Mouse (Mus musculus): ENCODE results near the gene Nusap1. TPM values are rescaled to one million over a fixed set of nuclear protein-coding genes. Genes with fewer than 3 reads are reported as not detected.
"Not testable (repeated sequence)": the region's sequence is repeated elsewhere in the genome, so short reads cannot be mapped to it uniquely, and the experiment has no call there.

The Nusap1 gene
- total and polyA plus RNA-seq, 2 experiments from 2014 or later = 7.6 to 8.6 TPM

DNA sequence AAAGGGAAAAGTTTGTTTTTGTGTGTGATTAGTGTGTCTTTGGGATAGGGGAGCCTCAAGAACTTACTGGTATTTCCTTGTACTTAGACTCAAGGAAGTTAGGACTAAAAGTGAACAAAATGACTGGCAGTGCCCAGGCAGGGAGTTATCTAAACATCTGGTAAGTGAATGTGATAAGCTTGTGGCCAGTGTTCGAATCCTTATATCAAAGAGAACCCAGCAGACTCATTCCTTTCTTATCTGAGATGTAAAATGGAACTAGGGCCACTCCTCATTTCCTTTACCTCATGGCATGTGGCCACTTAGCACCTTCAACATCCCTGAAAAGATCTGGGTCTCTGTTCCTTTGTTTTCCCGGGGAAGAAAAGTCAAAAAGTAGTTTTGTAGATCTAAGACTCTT is 14.2 kb upstream of the Nusap1 start:
- Histone ChIP-seq H3K4me1 (ENCODE audit: insufficient read depth) (peaks cover 9% of the 10 kb centered on the region), H3K4me2 (ENCODE audit: low read depth) (no peak overlapping the region), H3K27ac (ENCODE audit: low read depth, low read length) (no peak overlapping the region), H3K4me3 (ENCODE audit: low read depth, low read length) (no peak overlapping the region), H3K36me3 (ENCODE audit: insufficient read depth) (peaks cover 15% of the 10 kb centered on the region), H3K27me3 (ENCODE audit: insufficient read depth, low read length) (no peaks in the 10 kb centered on the region), H3K9me3 (ENCODE audit: low read length) (no peaks in the 10 kb centered on the region), H3K9ac (no peak overlapping the region)
- TF ChIP-seq CTCF (IDR thresholded peaks at IDR 0.05; ENCODE audit: low read depth) = no peak
- WGBS = 90% methylated on average over 2 of the region's 2 CpGs
- DNase-seq = no peak
- no peak for ATAC-seq

DNA sequence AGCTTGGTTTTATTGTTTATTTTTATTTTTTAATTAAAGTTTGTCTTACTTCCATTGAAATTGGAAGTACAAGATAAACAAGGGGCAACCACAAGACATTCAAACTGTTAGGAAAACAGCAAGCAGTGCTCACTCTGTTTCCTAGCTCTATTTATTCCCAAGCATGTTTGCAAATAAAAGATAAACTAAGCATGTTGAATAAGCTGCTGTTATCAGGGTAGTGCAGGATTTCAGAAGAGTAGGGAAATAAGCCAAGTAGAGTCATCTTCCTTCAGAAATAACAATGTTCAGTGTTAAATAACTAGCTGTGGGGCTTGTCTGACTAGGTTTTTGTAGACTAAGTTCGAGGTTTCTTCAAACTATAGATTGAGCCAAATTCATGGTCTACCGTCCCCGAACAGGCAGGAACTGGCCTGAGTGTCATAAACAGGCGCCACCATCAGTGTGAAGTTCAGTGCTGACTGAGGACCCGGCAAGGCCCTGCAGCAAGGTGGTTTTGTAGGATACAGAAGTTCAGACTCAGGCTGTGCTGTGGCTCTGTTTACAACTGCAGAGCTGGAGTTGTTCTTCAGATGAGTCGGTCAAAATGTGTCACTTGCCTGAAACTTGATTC is 12.6 kb upstream of the Nusap1 start:
- no peaks in the 10 kb centered on the region for H3K27me3 ChIP-seq (ENCODE audit: insufficient read depth, low read length)
- 92% methylated on average over 6 of the region's 6 CpGs for WGBS
- no peaks in the 10 kb centered on the region for H3K9me3 ChIP-seq (ENCODE audit: low read length)
- DNase-seq (no peak), ATAC-seq (no peak)
- no peak overlapping the region for H3K9ac ChIP-seq
- no peak overlapping the region for H3K27ac ChIP-seq (ENCODE audit: low read depth, low read length)
- H3K36me3 ChIP-seq (ENCODE audit: insufficient read depth) = peaks cover 7% of the 10 kb centered on the region; the same call in 1 of the 2 replicates
- no peak overlapping the region for H3K4me2 ChIP-seq (ENCODE audit: low read depth)
- H3K4me1 ChIP-seq (ENCODE audit: insufficient read depth) = peaks cover 9% of the 10 kb centered on the region
- no peak for TF ChIP-seq CTCF (IDR thresholded peaks at IDR 0.05; ENCODE audit: low read depth)
- no peak overlapping the region for H3K4me3 ChIP-seq (ENCODE audit: low read depth, low read length)

DNA sequence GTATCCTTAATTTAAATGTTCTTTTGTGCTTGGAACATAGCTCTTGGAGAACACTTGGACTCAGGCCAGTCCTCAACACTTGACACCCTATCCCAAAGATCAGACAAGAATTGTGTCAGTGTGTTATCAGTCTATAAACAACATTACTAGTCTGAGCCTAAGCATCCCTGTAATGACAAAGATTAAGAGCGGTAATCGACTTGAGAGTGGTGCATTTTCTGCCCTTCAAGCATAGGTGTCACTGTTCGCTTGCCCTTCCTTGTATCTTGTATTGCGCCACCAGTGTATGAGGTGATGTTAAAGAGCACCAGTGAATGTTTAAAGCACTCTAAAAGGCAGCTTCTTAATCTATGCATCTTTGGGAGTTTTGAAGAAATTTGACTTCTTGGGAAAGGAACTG is 11.1 kb upstream of the Nusap1 start:
- Histone ChIP-seq H3K27me3 (ENCODE audit: insufficient read depth, low read length) (no peaks in the 10 kb centered on the region), H3K27ac (ENCODE audit: low read depth, low read length) (no peak overlapping the region), H3K9me3 (ENCODE audit: low read length) (no peaks in the 10 kb centered on the region), H3K4me3 (ENCODE audit: low read depth, low read length) (no peak overlapping the region), H3K4me2 (ENCODE audit: low read depth) (no peak overlapping the region), H3K9ac (no peak overlapping the region), H3K4me1 (ENCODE audit: insufficient read depth) (no peaks in the 10 kb centered on the region), H3K36me3 (ENCODE audit: insufficient read depth) (peaks cover 7% of the 10 kb centered on the region; the same call in 1 of the 2 replicates)
- ATAC-seq (no peak), DNase-seq (no peak)
- 93% methylated on average over 4 of the region's 4 CpGs for WGBS
- TF ChIP-seq CTCF (IDR thresholded peaks at IDR 0.05; ENCODE audit: low read depth) = 0 out of 2 replicates have a peak, but pooled peaks have one; percentile 11

DNA sequence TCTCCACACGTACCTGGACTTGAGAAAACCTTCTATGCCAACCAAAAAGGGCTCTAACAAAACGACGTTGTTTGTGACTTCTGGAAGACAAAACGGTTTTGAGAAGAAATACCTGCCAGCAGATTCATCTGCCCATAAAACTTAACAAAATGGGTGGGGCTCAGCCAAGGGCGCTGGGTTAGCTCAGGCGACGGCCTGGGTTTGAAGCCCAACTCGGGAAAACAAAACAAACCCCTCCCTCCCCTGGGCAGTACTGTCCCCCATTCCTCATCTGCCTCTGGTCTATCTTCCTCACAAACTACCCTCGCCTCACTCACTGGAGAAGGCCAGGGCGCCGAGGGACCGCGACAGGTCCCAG is 278 bp upstream of the Nusap1 start:
- Histone ChIP-seq H3K4me3 (ENCODE audit: low read depth, low read length) (peak overlapping the region; percentile 76), H3K4me1 (ENCODE audit: insufficient read depth) (no peaks in the 10 kb centered on the region), H3K9ac (peak overlapping the region; percentile 56), H3K4me2 (ENCODE audit: low read depth) (peak overlapping the region; percentile 83), H3K36me3 (ENCODE audit: insufficient read depth) (no peaks in the 10 kb centered on the region), H3K9me3 (ENCODE audit: low read length) (no peaks in the 10 kb centered on the region), H3K27ac (ENCODE audit: low read depth, low read length) (no peak overlapping the region), H3K27me3 (ENCODE audit: insufficient read depth, low read length) (no peaks in the 10 kb centered on the region)
- WGBS = 0% methylated on average over 13 of the region's 13 CpGs
- no peak for ATAC-seq
- no peak for DNase-seq
- no peak for TF ChIP-seq CTCF (IDR thresholded peaks at IDR 0.05; ENCODE audit: low read depth)

DNA sequence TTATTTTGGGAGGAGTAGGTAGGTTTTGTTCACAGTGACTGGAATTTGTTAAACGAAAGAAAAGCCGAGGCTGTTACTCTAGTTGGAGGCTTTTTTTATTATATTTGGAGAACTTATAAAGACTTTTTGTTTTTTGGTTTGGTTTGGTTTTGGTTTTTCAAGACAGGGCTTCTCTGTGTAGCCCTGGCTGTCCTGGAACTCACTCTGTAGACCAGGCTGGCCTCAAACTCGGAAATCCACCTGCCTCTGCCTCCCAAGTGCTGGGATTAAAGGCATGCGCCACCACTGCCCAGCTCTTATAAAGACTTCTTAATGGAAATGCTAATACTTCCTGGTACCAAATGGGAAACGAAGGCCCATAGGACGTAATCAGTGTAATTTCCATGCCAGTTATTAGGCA is 904 bp downstream of the Nusap1 start:
- not testable (repeated sequence) for H3K27ac ChIP-seq (ENCODE audit: low read depth, low read length); H3K36me3 ChIP-seq (ENCODE audit: insufficient read depth); H3K9ac ChIP-seq; H3K4me1 ChIP-seq (ENCODE audit: insufficient read depth); H3K9me3 ChIP-seq (ENCODE audit: low read length); DNase-seq; H3K27me3 ChIP-seq (ENCODE audit: insufficient read depth, low read length); ATAC-seq
- Histone ChIP-seq H3K4me2 (ENCODE audit: low read depth) (peak overlapping the region; percentile 83), H3K4me3 (ENCODE audit: low read depth, low read length) (peak overlapping the region; percentile 76)
- 7% methylated on average over 6 of the region's 6 CpGs for WGBS

GRCm38 (mm10) chr2:119621302-119621701 is 3.2 kb downstream of the Nusap1 start:
- Histone ChIP-seq H3K36me3 (ENCODE audit: insufficient read depth) (no peaks in the 10 kb centered on the region), H3K4me2 (ENCODE audit: low read depth) (no peak overlapping the region), H3K27me3 (ENCODE audit: insufficient read depth, low read length) (no peaks in the 10 kb centered on the region), H3K4me1 (ENCODE audit: insufficient read depth) (no peaks in the 10 kb centered on the region), H3K27ac (ENCODE audit: low read depth, low read length) (no peak overlapping the region), H3K9me3 (ENCODE audit: low read length) (no peaks in the 10 kb centered on the region), H3K4me3 (ENCODE audit: low read depth, low read length) (no peak overlapping the region), H3K9ac (no peak overlapping the region)
- no peak for ATAC-seq
- TF ChIP-seq CTCF (IDR thresholded peaks at IDR 0.05; ENCODE audit: low read depth) = no peak
- WGBS = 99% methylated on average over 2 of the region's 2 CpGs
- DNase-seq = no peak

GRCm38 (mm10) chr2:119636781-119637180 is 18.7 kb downstream of the Nusap1 start:
- peak; percentile 3 for DNase-seq
- H3K4me3 ChIP-seq (ENCODE audit: low read depth, low read length) = no peak overlapping the region
- 78% methylated on average over 1 of the region's 1 CpGs for WGBS
- no peaks in the 10 kb centered on the region for H3K9me3 ChIP-seq (ENCODE audit: low read length)
- no peak for TF ChIP-seq CTCF (IDR thresholded peaks at IDR 0.05; ENCODE audit: low read depth)
- no peak overlapping the region for H3K4me2 ChIP-seq (ENCODE audit: low read depth)
- H3K36me3 ChIP-seq (ENCODE audit: insufficient read depth) = no peaks in the 10 kb centered on the region; the same call in 1 of the 2 replicates
- H3K9ac ChIP-seq = no peak overlapping the region
- H3K4me1 ChIP-seq (ENCODE audit: insufficient read depth) = no peaks in the 10 kb centered on the region
- no peak overlapping the region for H3K27ac ChIP-seq (ENCODE audit: low read depth, low read length)
- ATAC-seq = no peak
- no peaks in the 10 kb centered on the region for H3K27me3 ChIP-seq (ENCODE audit: insufficient read depth, low read length)
